ENCODE assay signal across 11 mouse cellular contexts in genomic region chr6:101484526-101485287, GRCm38 (mm10).
DNase-seq lines count a peak whose midpoint lies in the region; ATAC-seq and TF ChIP-seq lines count a peak whose summit lies in the region.
"Had no signal": no experiment of that assay in that cellular context is flagged by ENCODE, and none has a peak within 500 bp of the region (broad histone marks: within the 10 kb centered on the region; RNA-seq: fewer than 3 reads in every experiment).

No protein-coding gene starts in this region.

- H3K27ac ChIP-seq in kidney, embryonic 14.5 days (ENCODE audit: low read depth, low read length) = no peak overlapping the region
- H3K27ac ChIP-seq in embryonic facial prominence, embryonic 15.5 days (replicated peaks) = peak overlapping the region; percentile 75; the same call in 1 of the 2 replicates

- 25% methylated on average over 12 of the region's 12 CpGs for WGBS in kidney, embryonic 14.5 days
- WGBS in embryonic facial prominence, embryonic 15.5 days = 28% methylated on average over 12 of the region's 12 CpGs

- no peak for TF ChIP-seq CTCF in Patski (IDR thresholded peaks at IDR 0.05)

- H3K4me3 ChIP-seq in kidney, embryonic 14.5 days (ENCODE audit: low read length) = no peak overlapping the region
- H3K4me3 ChIP-seq in embryonic facial prominence, embryonic 15.5 days (replicated peaks) = no peak overlapping the region

- H3K4me1 ChIP-seq in kidney, embryonic 14.5 days (ENCODE audit: control insufficient read depth, insufficient read depth, low read length) = peaks cover 5% of the 10 kb centered on the region; the same call in 1 of the 2 replicates
- peaks cover 38% of the 10 kb centered on the region for H3K4me1 ChIP-seq in embryonic facial prominence, embryonic 15.5 days

- in situ Hi-C loops in Patski (cut with MboI; ENCODE audit: low pct_unique_long_range_greater_than_20kb) = no loop called here

- CTCF ChIA-PET in Patski (lab: Charles Lee) = interaction anchor here (1.1 kb wide), 2 partner anchors 154 to 217 kb away, joined by 3 read pairs; no protein-coding TSS in a partner anchor

- no peak for DNase-seq in kidney, adult 8-10 months
- peak; percentile 88 for DNase-seq in 3T3-L1 (ENCODE audit: low read depth, low spot score)
- DNase-seq in Patski (ENCODE audit: low read depth, low spot score) = peak; percentile 1
- DNase-seq in thymus, postnatal 25 days = no peak
- no peak for DNase-seq in ovary, postnatal 14 days (ENCODE audit: low spot score)
- no peak for DNase-seq in frontal cortex, adult 2 months (ENCODE audit: extremely low spot score in 1 of 2, low spot score in 1 of 2)
- DNase-seq: right cerebral cortex, postnatal 4 days had no signal

- H3K36me3 ChIP-seq in kidney, embryonic 14.5 days (ENCODE audit: control insufficient read depth, insufficient read depth, low read length) = no peaks in the 10 kb centered on the region
- no peaks in the 10 kb centered on the region for H3K36me3 ChIP-seq in embryonic facial prominence, embryonic 15.5 days

- H3K9me3 ChIP-seq in kidney, embryonic 14.5 days (ENCODE audit: control insufficient read depth, low read length) = no peaks in the 10 kb centered on the region
- no peaks in the 10 kb centered on the region for H3K9me3 ChIP-seq in embryonic facial prominence, embryonic 15.5 days (replicated peaks)

- ATAC-seq in kidney, embryonic 14.5 days (ENCODE audit: low FRiP score, low TSS enrichment) = peak; percentile 81
- ATAC-seq in Patski = no peak
- peak; percentile 67; the same call in 1 of the 2 replicates for ATAC-seq in embryonic facial prominence, embryonic 15.5 days (ENCODE audit: insufficient number of reproducible peaks, low FRiP score, low TSS enrichment, low read depth)
- ATAC-seq: forebrain, embryonic 14.5 days; midbrain, embryonic 16.5 days had no signal

- POLR2A ChIA-PET in Patski (lab: Charles Lee) = no interaction called here

- H3K27me3 ChIP-seq in kidney, embryonic 14.5 days (ENCODE audit: control insufficient read depth, insufficient read depth, low read length) = no peaks in the 10 kb centered on the region
- H3K27me3 ChIP-seq in Patski = peaks cover 4% of the 10 kb centered on the region
- H3K27me3 ChIP-seq in embryonic facial prominence, embryonic 15.5 days = no peaks in the 10 kb centered on the region

- H3K4me2 ChIP-seq in kidney, embryonic 14.5 days (replicated peaks; ENCODE audit: low read depth, low read length) = no peak overlapping the region
- H3K4me2 ChIP-seq in embryonic facial prominence, embryonic 15.5 days (replicated peaks) = no peak overlapping the region

- no peak overlapping the region for H3K9ac ChIP-seq in kidney, embryonic 14.5 days (ENCODE audit: low read depth, low read length)
- no peak overlapping the region for H3K9ac ChIP-seq in embryonic facial prominence, embryonic 15.5 days

Comparison
In these comparisons a context has a peak if more than half of its experiments do, and no peak if none do; other contexts are left out.
1. DNase-seq: peak in 3T3-L1 (single experiment) and Patski (single experiment); none in kidney, adult 8-10 months (0 of 2), thymus, postnatal 25 days (single experiment), ovary, postnatal 14 days (single experiment) and frontal cortex, adult 2 months (0 of 2).